ENCODE assay signal across 8 mouse cellular contexts in the genomic region with DNA sequence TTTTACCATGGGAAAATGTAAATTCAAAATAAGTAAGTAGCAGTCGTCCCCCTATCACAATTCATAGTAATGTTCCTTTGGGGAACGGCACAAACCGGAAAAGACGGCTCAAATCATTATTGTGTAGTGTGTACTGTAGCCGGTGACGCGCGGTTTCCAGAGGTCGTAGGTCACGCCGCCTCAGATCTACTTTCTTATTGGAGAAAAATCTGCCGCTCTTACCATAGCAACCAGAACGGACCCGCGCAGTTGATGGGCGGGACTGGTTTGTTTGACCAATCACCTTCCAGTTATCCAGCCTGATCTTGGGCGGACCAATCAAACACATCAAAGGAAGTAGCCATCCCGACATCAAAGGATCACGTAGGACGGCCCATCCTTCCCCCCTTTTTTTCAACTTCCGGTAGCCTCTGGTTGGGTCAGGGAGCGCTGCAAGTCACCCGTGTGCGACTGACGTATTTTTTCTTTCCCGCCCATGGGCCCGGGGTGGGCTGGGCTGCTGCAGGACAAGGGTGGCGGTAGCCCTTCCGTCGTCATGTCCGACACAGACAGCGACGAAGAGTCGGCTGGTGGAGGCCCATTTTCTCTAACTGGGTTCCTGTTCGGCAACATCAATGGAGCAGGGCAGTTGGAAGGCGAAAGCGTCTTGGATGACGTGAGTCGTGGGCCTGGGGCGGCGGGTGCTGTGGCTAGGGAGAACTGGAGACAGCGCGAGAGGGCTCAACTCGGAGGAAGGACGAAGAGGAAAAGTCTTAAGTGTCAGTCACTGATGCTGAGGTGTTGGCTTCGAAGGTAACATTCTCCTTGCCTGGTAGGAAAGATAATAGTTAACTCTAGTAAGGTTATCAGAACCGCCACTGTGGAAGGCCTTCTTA. TPM values are rescaled to one million over a fixed set of nuclear protein-coding genes. Genes with fewer than 3 reads are reported as not detected.
DNase-seq lines count a peak whose midpoint lies in the region; ATAC-seq lines count a peak whose summit lies in the region.

Gene Taf1, plus strand, starts transcription at position 388 of the 875 bp plus-strand sequence.

- peak; percentile 99 for ATAC-seq in intestine, embryonic 14.5 days (replicated peaks; ENCODE audit: low FRiP score, low TSS enrichment, low read depth)

- peaks cover 3% of the 10 kb centered on the region; the same call in 1 of the 2 replicates for H3K36me3 ChIP-seq in intestine, embryonic 14.5 days (ENCODE audit: control insufficient read depth, insufficient read depth, low read length)

- WGBS in intestine, embryonic 14.5 days, result 14% methylated on average over 47 of the region's 47 CpGs

- no peaks in the 10 kb centered on the region for H3K9me3 ChIP-seq in intestine, embryonic 14.5 days (ENCODE audit: control insufficient read depth, low read length)

- H3K4me3 ChIP-seq in intestine, embryonic 14.5 days (ENCODE audit: low read depth, low read length), result peak within 1 kb of the TSS; percentile 58

- H3K4me2 ChIP-seq in intestine, embryonic 14.5 days (ENCODE audit: low read length), result peak within 1 kb of the TSS; percentile 62

- H3K27ac ChIP-seq in intestine, embryonic 14.5 days (ENCODE audit: low read depth), result no peak within 1 kb of the TSS

- no peaks in the 10 kb centered on the region; the same call in 1 of the 2 replicates for H3K27me3 ChIP-seq in intestine, embryonic 14.5 days (replicated peaks; ENCODE audit: control insufficient read depth, insufficient read depth, low read length)

- peak within 1 kb of the TSS; percentile 66 for H3K9ac ChIP-seq in intestine, embryonic 14.5 days (ENCODE audit: low read length)

- DNase-seq in adrenal gland, adult 18-20 months (ENCODE audit: low spot score in 2 of 2), result peak; percentile 67 to 71
- DNase-seq in embryo, embryonic 11 days, result peak; percentile 93
- DNase-seq in gastrocnemius, postnatal 25 days, result peak; percentile 92
- DNase-seq in intestine, embryonic 14.5 days (ENCODE audit: low spot score), result peak; percentile 85
- DNase-seq in left cerebral cortex, postnatal 14 days (ENCODE audit: low spot score in 2 of 2), result peak; percentile 94 to 98
- peak; percentile 96 for DNase-seq in mesoderm, embryonic 11.5 days (ENCODE audit: low read depth, low spot score)
- peak; percentile 94 to 96 for DNase-seq in right cerebral cortex, postnatal 36 days (ENCODE audit: low spot score in 2 of 2)
- peak; percentile 94 for DNase-seq in yolk sac, embryonic 10.5 days (ENCODE audit: low spot score)

- intact Hi-C loops in left cerebral cortex, postnatal 14 days (cut with DNase I), result no loop called here

- 0 out of 2 replicates have a peak, but pooled peaks cover 3% of the 10 kb centered on the region for H3K4me1 ChIP-seq in intestine, embryonic 14.5 days (replicated peaks; ENCODE audit: control insufficient read depth, insufficient read depth, low read length)

RNA-seq across cellular contexts. Expression of gene Taf1, which starts in this region (rescaled TPM):
- 10 to 100 TPM; 38.2 to 41.7 TPM for total RNA-seq in adrenal gland, adult 18-20 months (2021)
- total RNA-seq in gastrocnemius, postnatal 25 days (2021), result 1 to 10 TPM; 6.0 to 8.5 TPM
- polyA plus RNA-seq in intestine, embryonic 14.5 days (2014; fragmentation: Nextera tagmentation; extraction: Ambion mirVana), result 18.0 and 18.7 TPM in 2 replicates
- total RNA-seq in left cerebral cortex, postnatal 14 days (2021), result 10 to 100 TPM; 48.8 to 49.8 TPM

Comparison
In these comparisons a context has a peak if more than half of its experiments do, and no peak if none do; other contexts are left out.
1. RNA of gene Taf1 (total RNA-seq): 48.8 to 49.8 TPM in left cerebral cortex, postnatal 14 days and 38.2 to 41.7 TPM in adrenal gland, adult 18-20 months; 6.0 to 8.5 TPM in gastrocnemius, postnatal 25 days; every median in the first group is over 4 times any median in the second.
2. Peak in every context shown above with its lines, with median percentiles within 50 percentile points of each other: DNase-seq.